Mouse (Mus musculus) CD4-positive, CD25-positive, alpha-beta regulatory T cell, adult 4 months (primary cell): ENCODE data around the gene Caps2. TPM values are rescaled to one million over a fixed set of nuclear protein-coding genes. Genes with fewer than 3 reads are reported as not detected.

Source experiments
- polyA plus RNA-seq, 2 experiments: library from polyadenylated mRNA; unstranded; fragments of 100-300 nt; shearing (Covaris generic); gene quantifications; one replicate each; pipeline ENCODE4 v1.2.1; 2017

Gene Caps2
- polyA plus RNA-seq, 2 experiments from 2014 or later, result not detected

Other genes with a start within 250 kb of the Caps2 start
- 10 to 100 TPM; 43.4 to 46.6 TPM for gene Krr1, start 191.0 kb upstream of the Caps2 start, polyA plus RNA-seq
- 100 to 1,000 TPM; 116 to 144 TPM for gene Glipr1, start 161.0 kb upstream of the Caps2 start, polyA plus RNA-seq
- not detected for gene Glipr1l1, start 103.4 kb upstream of the Caps2 start, polyA plus RNA-seq
- gene Glipr1l2, start 80.3 kb upstream of the Caps2 start, polyA plus RNA-seq, result under 1 TPM in 1 of 2 experiments, not detected in 1; 0.47 TPM
- gene Glipr1l3, start 3.3 kb upstream of the Caps2 start, polyA plus RNA-seq, result not detected
- not detected for gene Kcnc2, start 107.5 kb downstream of the Caps2 start, polyA plus RNA-seq